Mouse (Mus musculus) liver (tissue): ENCODE results near the gene Cadm2.

Experiments
- DNase-seq: peaks from one replicate; pipeline ENCODE4 v3.0.0-alpha.2; 2020; ENCODE audit warnings: mixed read lengths

Cadm2 gene

DNA sequence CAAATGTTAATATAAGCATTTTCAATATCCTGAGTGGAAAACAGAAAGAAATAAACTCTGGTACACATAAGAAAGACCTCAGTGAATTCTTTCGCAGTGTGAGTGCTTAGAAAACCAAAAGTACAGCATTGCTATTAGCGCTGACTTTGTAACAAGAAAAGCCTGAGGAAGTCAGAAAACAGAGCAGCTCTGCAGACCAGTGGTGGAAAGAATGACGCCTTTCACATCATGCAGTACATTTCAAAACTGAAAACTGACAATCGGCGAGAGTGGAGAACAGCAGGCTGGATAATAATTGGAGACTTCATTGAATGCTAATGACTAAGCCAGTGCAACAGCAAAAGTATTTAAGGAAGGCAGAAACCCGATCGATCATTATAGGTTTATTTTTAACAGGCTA lies 138.2 kb downstream of the Cadm2 start:
- no peak for DNase-seq

GRCm38 (mm10) chr16:67467041-67467440 lies 153.7 kb downstream of the Cadm2 start:
- no peak for DNase-seq

DNA sequence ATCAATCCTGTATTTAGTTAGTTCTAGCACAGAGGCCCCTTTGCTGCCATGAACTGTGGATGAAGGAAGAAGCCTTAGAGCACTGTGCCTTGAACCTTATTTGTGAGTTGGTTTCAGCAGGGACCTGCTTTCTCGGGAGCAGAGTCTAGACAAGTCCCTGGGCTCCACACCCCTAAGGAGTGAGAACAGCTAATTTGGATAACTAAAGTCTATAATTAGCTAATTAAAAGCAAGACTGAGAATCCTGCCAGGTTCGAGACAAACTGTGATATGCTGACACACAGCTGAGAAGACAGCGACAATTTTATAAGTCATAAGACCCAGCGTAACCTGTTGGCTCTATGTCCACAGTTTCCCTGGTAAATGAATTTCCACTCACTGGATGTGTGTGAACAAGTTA lies 184.4 kb downstream of the Cadm2 start:
- DNase-seq, result no peak

DNA sequence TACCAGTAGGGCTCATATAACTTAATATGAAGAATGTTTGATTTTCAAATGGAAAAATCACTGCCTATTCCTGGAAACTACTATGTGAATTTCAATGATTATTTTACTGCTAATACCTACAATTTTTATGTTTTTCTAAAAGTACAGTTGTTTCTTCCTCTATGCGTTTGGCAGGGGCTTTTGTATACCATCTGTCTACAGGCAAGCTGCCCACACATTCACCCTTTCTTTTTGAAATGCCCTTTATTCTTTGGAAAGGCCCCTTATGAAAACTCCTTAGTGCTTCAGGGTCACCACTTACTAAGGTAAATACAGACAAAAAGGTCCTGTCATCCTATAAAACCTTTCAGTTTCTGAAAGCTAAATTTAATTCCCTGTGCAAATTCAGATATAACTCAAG lies 195.3 kb downstream of the Cadm2 start:
- no peak for DNase-seq

- no peak for DNase-seq
Measured at GRCm38 (mm10) chr16:67410926-67411325, 209.8 kb downstream of the Cadm2 start.

- no peak for DNase-seq
Measured at GRCm38 (mm10) chr16:67410482-67410881, 210.2 kb downstream of the Cadm2 start.

- no peak for DNase-seq
Measured at GRCm38 (mm10) chr16:67367745-67368144, 253.0 kb downstream of the Cadm2 start.

DNA sequence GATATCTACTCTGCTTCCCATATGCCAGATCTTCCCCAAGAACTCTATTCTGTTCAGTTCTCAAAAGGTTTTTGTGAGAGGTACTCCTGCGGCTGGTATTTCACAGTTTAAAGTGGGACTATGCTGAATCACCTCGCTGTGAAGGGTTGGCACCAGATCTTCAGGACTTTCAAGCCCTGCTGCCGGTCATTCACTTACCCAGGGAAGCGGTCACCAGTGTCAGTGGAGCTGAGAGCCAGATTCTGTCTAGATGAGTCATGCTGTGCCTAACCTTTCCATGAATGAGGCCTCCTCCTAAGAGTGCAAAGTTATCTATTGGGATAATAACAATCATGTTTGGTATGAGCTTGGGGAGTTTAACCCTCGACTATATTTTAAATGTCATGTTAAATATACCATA lies 272.7 kb downstream of the Cadm2 start:
- DNase-seq, result no peak

DNA sequence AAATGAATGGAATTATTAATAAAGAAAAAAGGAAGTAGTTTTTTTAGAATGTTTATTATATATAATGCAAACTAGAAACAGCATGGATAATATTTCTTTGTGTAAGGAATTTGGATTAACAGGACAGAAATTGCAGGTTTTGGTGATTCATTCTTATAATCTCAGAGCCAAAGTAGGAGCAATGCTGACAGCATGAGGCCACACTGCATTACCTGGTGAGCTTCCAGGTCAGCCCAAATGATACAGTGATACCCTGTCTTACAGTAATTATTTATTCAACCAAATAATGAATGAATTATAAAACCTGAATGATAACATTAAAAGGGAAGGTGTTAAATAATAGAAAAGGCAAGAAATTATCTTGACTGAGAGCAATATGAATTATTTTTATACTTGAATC lies 273.1 kb downstream of the Cadm2 start:
- DNase-seq, result no peak

DNA sequence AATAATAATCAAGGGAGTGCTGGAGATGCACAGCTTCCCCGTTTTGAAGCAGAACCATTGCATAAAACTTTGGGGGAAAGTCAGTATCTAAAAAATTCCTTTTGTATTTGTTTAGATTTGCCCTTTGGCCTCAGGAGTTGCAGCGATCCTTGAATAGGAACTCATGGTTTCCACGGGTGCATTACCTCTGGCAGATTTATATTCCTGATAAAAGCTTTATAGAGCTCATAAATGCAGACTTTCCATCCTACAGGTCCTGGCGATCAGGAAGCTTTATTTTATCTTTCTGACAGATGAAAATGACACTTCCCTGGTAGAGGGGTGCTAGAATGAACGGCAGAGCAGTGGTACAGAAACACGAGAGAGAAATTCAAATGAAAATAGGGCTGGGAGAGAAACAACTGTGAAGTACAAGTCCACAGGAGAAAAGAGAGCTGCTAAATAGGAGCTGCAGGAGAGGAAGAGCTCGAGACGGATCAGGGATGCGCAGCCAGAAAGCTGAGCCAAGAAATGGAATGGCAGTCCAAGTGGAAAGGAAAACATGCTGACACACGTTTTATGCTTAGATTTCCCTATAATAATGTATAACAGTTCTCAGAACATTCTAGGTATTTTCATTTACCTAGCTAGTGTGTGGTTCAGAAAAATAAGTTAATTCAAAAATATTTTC lies 274.0 kb downstream of the Cadm2 start:
- DNase-seq, result no peak

DNA sequence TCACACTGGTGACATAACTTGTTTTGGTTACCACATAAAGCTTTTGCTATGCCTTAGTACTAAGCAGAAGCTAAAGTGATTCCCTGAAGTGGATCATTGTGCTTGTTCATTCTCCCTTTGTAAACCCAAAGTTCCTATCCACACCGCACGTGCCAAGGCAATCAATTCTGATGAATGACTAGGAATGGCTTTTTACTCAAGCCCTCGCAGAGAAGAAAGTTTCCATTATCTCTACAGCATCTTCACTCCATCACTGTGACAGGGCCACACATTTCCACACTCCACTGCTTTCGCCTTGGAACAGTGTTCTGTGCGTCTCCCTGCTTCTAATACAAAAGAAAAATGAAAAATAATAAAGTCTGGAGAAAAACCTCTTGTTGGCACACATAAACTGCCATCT lies 276.5 kb downstream of the Cadm2 start:
- no peak for DNase-seq

GRCm38 (mm10) chr16:67311033-67311432 lies 309.7 kb downstream of the Cadm2 start:
- no peak for DNase-seq

DNA sequence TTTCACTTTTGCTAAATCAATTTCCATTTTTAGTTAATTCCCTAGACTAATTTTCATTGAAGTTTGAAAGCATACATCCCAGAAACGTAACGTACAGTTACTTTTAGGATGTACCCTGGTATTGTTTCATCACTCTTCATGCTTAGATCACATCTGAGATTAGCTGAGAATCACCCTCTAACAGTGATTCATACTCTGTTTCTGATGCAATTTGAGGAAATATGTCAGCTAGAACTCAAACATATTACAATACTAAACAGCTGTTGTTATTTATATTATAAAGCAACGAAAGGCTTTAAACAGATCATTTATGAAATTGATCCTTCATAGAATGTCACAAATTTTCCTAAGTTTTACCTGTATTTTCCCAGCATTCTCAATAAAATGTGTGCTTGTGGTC lies 336.0 kb downstream of the Cadm2 start:
- no peak for DNase-seq

- DNase-seq, result no peak
Measured at GRCm38 (mm10) chr16:67243598-67243997, 377.1 kb downstream of the Cadm2 start.

- no peak for DNase-seq
Measured at GRCm38 (mm10) chr16:67234862-67235261, 385.8 kb downstream of the Cadm2 start.

- no peak for DNase-seq
Measured at GRCm38 (mm10) chr16:67226696-67227095, 394.0 kb downstream of the Cadm2 start.

DNA sequence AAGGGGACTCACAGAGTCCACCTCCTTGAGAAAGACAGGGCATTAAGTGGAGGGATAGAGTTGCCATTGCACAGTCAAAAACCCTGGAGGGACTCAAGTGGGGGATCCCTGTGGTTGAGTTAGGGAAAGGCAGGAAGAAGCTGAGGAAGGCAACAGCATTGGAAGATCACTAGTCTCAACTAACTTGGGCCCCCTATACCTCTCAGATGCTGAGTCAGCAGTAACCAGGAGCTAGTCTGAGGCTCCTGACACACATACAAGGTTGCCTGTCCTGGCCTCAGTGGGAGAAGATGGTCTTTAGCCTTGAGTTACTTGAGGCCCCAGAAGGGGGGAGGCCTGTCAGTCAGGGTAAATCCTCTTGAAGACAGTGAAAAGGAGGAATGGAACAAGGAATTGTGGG lies 417.4 kb downstream of the Cadm2 start:
- no peak for DNase-seq

DNA sequence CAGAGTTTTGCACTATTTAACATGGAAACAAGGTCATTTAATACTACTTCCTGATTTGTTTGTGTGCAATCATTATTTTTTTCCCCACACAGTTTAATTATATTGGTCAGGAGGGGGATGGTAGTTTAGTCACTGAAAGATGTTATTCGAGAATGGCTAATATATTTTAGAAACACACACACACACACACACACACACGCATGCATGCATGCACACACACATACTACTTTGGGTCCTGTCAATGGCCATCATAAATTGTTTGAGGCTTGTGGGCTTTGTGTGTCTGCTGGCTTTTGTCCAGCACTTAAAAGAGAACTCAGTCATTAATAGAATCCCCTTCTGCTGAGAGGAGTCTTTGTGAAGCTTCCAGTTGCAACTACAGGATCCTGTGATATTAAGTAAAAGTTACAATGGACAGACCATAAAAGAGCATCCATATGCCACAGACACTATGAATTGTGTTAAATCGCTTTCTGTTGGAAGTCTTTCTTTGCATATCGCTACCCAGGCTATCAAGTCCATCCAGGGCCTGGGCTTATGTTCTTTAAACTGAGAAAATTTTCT lies 427.8 kb downstream of the Cadm2 start:
- no peak for DNase-seq

- no peak for DNase-seq
Measured at GRCm38 (mm10) chr16:67192395-67192794, 428.3 kb downstream of the Cadm2 start.

- no peak for DNase-seq
Measured at GRCm38 (mm10) chr16:67186322-67186721, 434.4 kb downstream of the Cadm2 start.

GRCm38 (mm10) chr16:67182958-67183357 lies 437.8 kb downstream of the Cadm2 start:
- no peak for DNase-seq

- no peak for DNase-seq
Measured at GRCm38 (mm10) chr16:67175386-67175785, 445.3 kb downstream of the Cadm2 start.

GRCm38 (mm10) chr16:67162211-67162790 lies 458.4 kb downstream of the Cadm2 start:
- DNase-seq, result no peak

DNA sequence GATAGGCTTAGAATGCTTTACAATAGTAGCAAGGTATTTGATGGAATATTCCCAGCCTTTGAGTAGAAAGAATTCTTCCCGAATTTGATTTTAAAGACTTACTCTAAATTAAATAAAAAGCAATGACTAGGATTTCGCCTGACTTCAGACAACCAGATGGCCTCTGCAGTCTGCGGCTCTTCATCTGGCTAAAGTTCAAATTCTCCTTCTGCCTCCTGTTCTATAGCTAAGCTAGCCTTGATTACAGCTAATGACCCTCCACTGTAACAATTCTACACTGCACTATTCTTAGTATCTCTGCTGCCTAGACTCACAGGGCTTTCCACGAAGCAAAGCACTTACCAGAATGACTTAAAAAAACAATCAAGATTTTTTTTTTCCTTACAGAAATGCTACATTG lies 495.9 kb downstream of the Cadm2 start:
- DNase-seq, result no peak

GRCm38 (mm10) chr16:67122532-67122931 lies 498.2 kb downstream of the Cadm2 start:
- no peak for DNase-seq
